In genomic region chr6:51958992-51959391, GRCm38 (mm10) we compare ENCODE assay signal across 23 mouse cellular contexts. TPM values are rescaled to one million over a fixed set of nuclear protein-coding genes. Genes with fewer than 3 reads are reported as not detected.
DNase-seq lines count a peak whose midpoint lies in the region; ATAC-seq lines count a peak whose summit lies in the region.
"Had no signal": no experiment of that assay in that cellular context is flagged by ENCODE, and none has a peak within 500 bp of the region (broad histone marks: within the 10 kb centered on the region; RNA-seq: fewer than 3 reads in every experiment).

No protein-coding gene starts in this region.

- no peaks in the 10 kb centered on the region for H3K27me3 ChIP-seq in kidney, embryonic 15.5 days
- no peaks in the 10 kb centered on the region for H3K27me3 ChIP-seq in megakaryocyte, embryonic 14.5 days (replicated peaks)
- H3K27me3 ChIP-seq in lung, embryonic 16.5 days (ENCODE audit: control insufficient read depth, insufficient read depth, low read depth, low read length) = no peaks in the 10 kb centered on the region
- H3K27me3 ChIP-seq: CH12.LX; embryonic facial prominence, embryonic 15.5 days; hindbrain, embryonic 13.5 days; limb, embryonic 12.5 days; liver, embryonic 13.5 days; neural tube, embryonic 15.5 days had no signal

- H3K4me2 ChIP-seq in kidney, embryonic 15.5 days = no peak overlapping the region
- 0 out of 2 replicates have a peak overlapping the region, but pooled peaks have one; percentile 0 for H3K4me2 ChIP-seq in lung, embryonic 16.5 days (ENCODE audit: low read depth, low read length)
- H3K4me2 ChIP-seq: embryonic facial prominence, embryonic 15.5 days; heart, embryonic 11.5 days; hindbrain, embryonic 13.5 days; limb, embryonic 12.5 days; liver, embryonic 13.5 days; neural tube, embryonic 15.5 days had no signal

- no peak overlapping the region for H3K4me3 ChIP-seq in kidney, embryonic 15.5 days (replicated peaks)
- peak overlapping the region; percentile 62 for H3K4me3 ChIP-seq in megakaryocyte, embryonic 14.5 days (replicated peaks)
- H3K4me3 ChIP-seq in lung, embryonic 16.5 days (ENCODE audit: low read length) = no peak overlapping the region
- H3K4me3 ChIP-seq: embryonic facial prominence, embryonic 15.5 days; hindbrain, embryonic 13.5 days; limb, embryonic 12.5 days; liver, embryonic 13.5 days; neural tube, embryonic 15.5 days had no signal

- no peak for DNase-seq in kidney, postnatal 4 days
- DNase-seq in mesoderm, embryonic 11.5 days (ENCODE audit: low read depth, low spot score) = peak; percentile 34
- no peak for DNase-seq in B cell, adult 2 months
- DNase-seq: cerebellum, adult 8-10 months; gastrocnemius, postnatal 36 days; heart, postnatal 14 days; liver, embryonic 13.5 days; right cerebral cortex, postnatal 25 days; thymus, postnatal 4 days had no signal

- WGBS in kidney, embryonic 15.5 days = 45% methylated on average over 4 of the region's 4 CpGs
- 21% methylated on average over 4 of the region's 4 CpGs for WGBS in lung, embryonic 16.5 days

- H3K9ac ChIP-seq in kidney, embryonic 15.5 days = no peak overlapping the region
- H3K9ac ChIP-seq in lung, embryonic 16.5 days (ENCODE audit: low read length) = no peak overlapping the region
- H3K9ac ChIP-seq: embryonic facial prominence, embryonic 15.5 days; hindbrain, embryonic 13.5 days; limb, embryonic 12.5 days; liver, embryonic 13.5 days; neural tube, embryonic 15.5 days had no signal

- peak overlapping the region; percentile 33; the same call in 1 of the 2 replicates for H3K27ac ChIP-seq in kidney, embryonic 15.5 days
- H3K27ac ChIP-seq in lung, embryonic 16.5 days (ENCODE audit: low read length) = peak overlapping the region; percentile 3
- H3K27ac ChIP-seq: embryonic facial prominence, embryonic 15.5 days; hindbrain, embryonic 13.5 days; limb, embryonic 12.5 days; liver, embryonic 13.5 days; neural tube, embryonic 15.5 days had no signal

- no peaks in the 10 kb centered on the region; the same call in 1 of the 2 replicates for H3K4me1 ChIP-seq in kidney, embryonic 15.5 days
- H3K4me1 ChIP-seq in megakaryocyte, embryonic 14.5 days = peaks cover 39% of the 10 kb centered on the region
- peaks cover 3% of the 10 kb centered on the region; the same call in 1 of the 2 replicates for H3K4me1 ChIP-seq in lung, embryonic 16.5 days (replicated peaks; ENCODE audit: control insufficient read depth, insufficient read depth, low read length)
- H3K4me1 ChIP-seq: embryonic facial prominence, embryonic 15.5 days; limb, embryonic 12.5 days had no signal

- no peaks in the 10 kb centered on the region for H3K36me3 ChIP-seq in kidney, embryonic 15.5 days
- peaks cover 24% of the 10 kb centered on the region for H3K36me3 ChIP-seq in megakaryocyte, embryonic 14.5 days (replicated peaks; ENCODE audit: low read length)
- no peaks in the 10 kb centered on the region for H3K36me3 ChIP-seq in lung, embryonic 16.5 days (ENCODE audit: control insufficient read depth, insufficient read depth, low read length)
- H3K36me3 ChIP-seq: embryonic facial prominence, embryonic 15.5 days; hindbrain, embryonic 13.5 days; limb, embryonic 12.5 days; liver, embryonic 13.5 days; neural tube, embryonic 15.5 days had no signal

- ATAC-seq in kidney, embryonic 15.5 days (replicated peaks; ENCODE audit: low FRiP score) = no peak
- no peak for ATAC-seq in megakaryocyte, adult 5-6 weeks (ENCODE audit: poor library complexity, severe bottlenecking)
- peak; percentile 70; the same call in 1 of the 2 replicates for ATAC-seq in lung, embryonic 16.5 days (ENCODE audit: low read depth)
- ATAC-seq in cerebellum, adult (ENCODE audit: insufficient number of reproducible peaks, low FRiP score, low TSS enrichment) = no peak
- ATAC-seq: forebrain, embryonic 16.5 days; inflammation-experienced regulatory T-cells, adult 6 months; midbrain, embryonic 16.5 days had no signal

- H3K9me3 ChIP-seq in kidney, embryonic 15.5 days (replicated peaks) = no peaks in the 10 kb centered on the region
- H3K9me3 ChIP-seq in megakaryocyte, embryonic 14.5 days = no peaks in the 10 kb centered on the region
- no peaks in the 10 kb centered on the region for H3K9me3 ChIP-seq in lung, embryonic 16.5 days (ENCODE audit: control insufficient read depth, low read length)
- H3K9me3 ChIP-seq: embryonic facial prominence, embryonic 15.5 days; hindbrain, embryonic 13.5 days; limb, embryonic 12.5 days; liver, embryonic 13.5 days; neural tube, embryonic 15.5 days had no signal

RNA-seq across cellular contexts. Expression of gene Skap2, which starts 53.4 kb away (rescaled TPM):
- polyA plus RNA-seq in kidney, embryonic 15.5 days (2015; fragmentation: Nextera tagmentation; extraction: Ambion mirVana) = 34.5 and 35.0 TPM in 2 replicates
- 4.2 and 23.0 TPM in 2 replicates for polyA plus RNA-seq in megakaryocyte, embryonic 14.5 days (2012; ENCODE audit: insufficient read depth, low replicate concordance)
- total RNA-seq in megakaryocyte, adult 5-6 weeks (2015) = 178 and 191 TPM in 2 replicates
- total RNA-seq in megakaryocyte, adult 5-6 weeks (2017) = 293 and 359 TPM in 2 replicates
- polyA plus RNA-seq in lung, embryonic 16.5 days (2015; fragmentation: Nextera tagmentation; extraction: Ambion mirVana) = 68.7 and 71.7 TPM in 2 replicates
